Mouse (Mus musculus): ENCODE results near the gene Slc17a4.

- TF ChIP-seq CHD2 (IDR thresholded peaks at IDR 0.05; ENCODE audit: low read depth, low read length) = no peak
- TF ChIP-seq ZC3H11A (IDR thresholded peaks at IDR 0.05; ENCODE audit: borderline replicate concordance, low read depth, low read length) = no peak
- TF ChIP-seq MAFK (IDR thresholded peaks at IDR 0.05; ENCODE audit: insufficient read depth, low read depth, low read length) = no peak
- TF ChIP-seq HCFC1 (IDR thresholded peaks at IDR 0.05; ENCODE audit: borderline replicate concordance, insufficient read depth, low read length) = no peak
- TF ChIP-seq ZNF384 (IDR thresholded peaks at IDR 0.05; ENCODE audit: low read depth, low read length) = no peak
Observed at GRCm38 (mm10) chr13:23946254-23946653, 31.4 kb upstream of the Slc17a4 start.
